Mouse (Mus musculus) small intestine, adult 2 months (tissue): Measurements from ENCODE around the gene H2-D1.

Experiments used
- CTCF ChIP-seq: fragments of 200-500 bp; IDR thresholded peaks from 2 replicates; pipeline ENCODE4 v1.5.1; 2012; ENCODE audit warnings: low read depth, mild to moderate bottlenecking, control low read depth, inconsistent platforms, low read length, moderate library complexity, mixed read lengths; ENCODE audit not compliant: insufficient replicate concordance, insufficient read length; ENCODE audit errors: extremely low read depth
- POLR2A ChIP-seq: fragments of 200-500 bp; IDR thresholded peaks from 2 replicates; pipeline ENCODE4 v1.6.1; 2012; ENCODE audit warnings: low read depth, mild to moderate bottlenecking, control low read depth, inconsistent platforms, low read length, moderate library complexity

- TF ChIP-seq CTCF, result peak; percentile 96
- TF ChIP-seq POLR2A, result no peak; the same call in 1 of the 2 replicates
These were observed 26.2 kb upstream of the H2-D1 start for GRCm38 (mm10) chr17:35236390-35236746.
